Mouse (Mus musculus): Measurements from ENCODE around the gene Ccdc177. TPM values are rescaled to one million over a fixed set of nuclear protein-coding genes. Genes with fewer than 3 reads are reported as not detected.

Gene Ccdc177
- polyA plus RNA-seq, 1 experiment from 2014 or later = 0.17 TPM

- no peaks in the 10 kb centered on the region for H3K36me3 ChIP-seq
- no peak overlapping the region for H3K4me3 ChIP-seq (replicated peaks)
- H3K4me2 ChIP-seq = no peak overlapping the region
- no peak overlapping the region for H3K9ac ChIP-seq
- 0 out of 2 replicates have a peak, but pooled peaks cover 2% of the 10 kb centered on the region for H3K27me3 ChIP-seq
- no peaks in the 10 kb centered on the region for H3K4me1 ChIP-seq
- 85% methylated on average over 3 of the region's 3 CpGs for WGBS
- no peak overlapping the region for H3K27ac ChIP-seq
- no peak for ATAC-seq (replicated peaks; ENCODE audit: low FRiP score)
- no peaks in the 10 kb centered on the region for H3K9me3 ChIP-seq (replicated peaks)
Observed at GRCm38 (mm10) chr12:80782190-80782589, 21.7 kb upstream of the Ccdc177 start.

DNA sequence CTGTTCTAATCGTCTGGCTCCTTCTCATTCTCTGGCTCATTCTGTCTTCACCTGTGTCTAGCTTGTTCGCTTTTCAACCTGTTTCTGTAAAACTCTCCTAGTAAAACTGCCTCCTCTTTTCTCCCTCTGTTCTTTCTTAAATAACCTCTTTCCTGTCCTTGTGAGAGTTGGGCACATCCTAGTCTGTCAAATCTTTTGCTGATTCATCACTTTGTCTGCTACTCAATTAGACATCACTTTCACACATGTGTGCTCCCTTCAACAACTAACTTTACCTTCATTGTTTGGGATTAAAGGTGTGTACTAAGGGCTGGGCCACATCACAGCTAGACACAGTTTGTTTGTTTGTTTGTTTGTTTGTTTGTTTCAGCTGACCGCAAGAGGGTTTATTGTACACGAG lies 19.3 kb upstream of the Ccdc177 start:
- H3K4me3 ChIP-seq (replicated peaks) = no peak overlapping the region
- no peak overlapping the region for H3K27ac ChIP-seq
- H3K4me2 ChIP-seq = no peak overlapping the region
- H3K4me1 ChIP-seq = peaks cover 5% of the 10 kb centered on the region
- H3K9ac ChIP-seq = no peak overlapping the region
- H3K9me3 ChIP-seq (replicated peaks) = no peaks in the 10 kb centered on the region
- 87% methylated on average over 4 of the region's 4 CpGs for WGBS
- H3K27me3 ChIP-seq = 0 out of 2 replicates have a peak, but pooled peaks cover 2% of the 10 kb centered on the region
- no peak for ATAC-seq (replicated peaks; ENCODE audit: low FRiP score)
- no peaks in the 10 kb centered on the region for H3K36me3 ChIP-seq

DNA sequence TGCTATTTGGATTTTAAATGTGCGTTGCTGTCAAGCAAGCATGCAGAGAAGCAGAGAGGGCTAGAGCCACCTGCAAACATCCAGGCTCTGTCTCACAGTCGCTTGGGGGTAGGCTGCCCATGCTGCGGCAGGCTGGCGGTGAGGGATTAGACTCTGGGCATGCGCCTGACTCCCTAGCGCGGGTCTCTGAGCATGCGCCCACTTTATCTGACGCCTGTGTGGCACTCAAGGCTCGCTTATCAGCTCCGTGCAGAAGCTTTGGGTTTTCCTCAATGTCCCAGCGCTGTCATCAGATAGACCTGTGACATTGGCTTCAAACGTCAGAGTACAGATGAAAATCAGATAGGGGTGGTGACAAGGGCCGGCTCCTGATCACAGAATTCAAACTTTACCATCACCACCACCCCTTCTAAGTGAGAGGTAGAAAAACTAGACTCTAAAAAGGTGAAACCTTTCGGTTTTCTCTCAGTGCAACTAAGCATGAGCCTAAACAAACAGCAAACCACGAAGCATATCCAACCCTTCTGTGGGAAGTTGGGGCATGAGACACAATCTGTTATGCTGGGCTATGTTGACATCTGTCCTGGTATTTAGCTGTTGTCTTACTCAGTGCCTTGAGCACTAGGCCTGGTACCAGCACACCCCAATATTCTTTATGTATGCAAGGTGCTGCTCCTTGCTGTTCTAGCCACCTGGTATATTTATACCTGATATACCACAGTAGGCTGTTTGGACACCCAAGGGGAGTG lies 17.9 kb upstream of the Ccdc177 start:
- no peak overlapping the region for H3K4me3 ChIP-seq (replicated peaks)
- ATAC-seq (replicated peaks; ENCODE audit: low FRiP score) = peak; percentile 86
- WGBS = 77% methylated on average over 16 of the region's 16 CpGs
- no peak overlapping the region for H3K9ac ChIP-seq
- peaks cover 10% of the 10 kb centered on the region for H3K4me1 ChIP-seq
- H3K27me3 ChIP-seq = no peaks in the 10 kb centered on the region
- no peak overlapping the region for H3K4me2 ChIP-seq
- no peaks in the 10 kb centered on the region for H3K9me3 ChIP-seq (replicated peaks)
- H3K27ac ChIP-seq = no peak overlapping the region
- H3K36me3 ChIP-seq = no peaks in the 10 kb centered on the region

GRCm38 (mm10) chr12:80776046-80776634 lies 15.7 kb upstream of the Ccdc177 start:
- H3K9me3 ChIP-seq (replicated peaks) = no peaks in the 10 kb centered on the region
- peaks cover 10% of the 10 kb centered on the region for H3K4me1 ChIP-seq
- H3K4me2 ChIP-seq = no peak overlapping the region
- WGBS = 63% methylated on average over 4 of the region's 4 CpGs
- H3K27ac ChIP-seq = no peak overlapping the region
- H3K36me3 ChIP-seq = no peaks in the 10 kb centered on the region
- no peak for ATAC-seq (replicated peaks; ENCODE audit: low FRiP score)
- H3K9ac ChIP-seq = no peak overlapping the region
- H3K27me3 ChIP-seq = no peaks in the 10 kb centered on the region
- H3K4me3 ChIP-seq (replicated peaks) = no peak overlapping the region

GRCm38 (mm10) chr12:80774786-80775185 lies 14.3 kb upstream of the Ccdc177 start:
- ATAC-seq (replicated peaks; ENCODE audit: low FRiP score) = no peak
- Histone ChIP-seq H3K9me3 (replicated peaks) (no peaks in the 10 kb centered on the region), H3K9ac (no peak overlapping the region), H3K36me3 (no peaks in the 10 kb centered on the region), H3K4me3 (replicated peaks) (no peak overlapping the region), H3K4me1 (peaks cover 10% of the 10 kb centered on the region), H3K27me3 (no peaks in the 10 kb centered on the region), H3K27ac (no peak overlapping the region), H3K4me2 (no peak overlapping the region)
- WGBS = 34% methylated on average over 7 of the region's 7 CpGs

DNA sequence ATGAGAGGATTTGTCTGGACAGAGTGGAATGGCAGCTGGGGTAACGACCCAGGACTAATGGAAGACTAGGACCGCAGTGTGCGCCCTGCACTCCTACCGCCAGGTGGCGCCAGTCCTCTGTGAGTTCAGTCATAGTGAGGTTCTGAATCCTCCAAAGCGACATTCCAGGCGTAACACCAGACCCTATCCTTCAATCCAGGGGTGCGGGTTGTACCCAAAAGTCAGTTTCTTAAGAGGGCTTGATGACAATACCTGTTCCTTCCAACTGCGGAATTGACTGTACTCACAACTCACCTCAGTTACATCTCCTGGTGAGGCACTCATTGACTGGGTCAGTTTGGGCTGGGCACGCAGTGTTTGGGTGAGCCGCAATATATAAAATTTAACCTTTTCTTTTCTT lies 9.2 kb upstream of the Ccdc177 start:
- Histone ChIP-seq H3K9me3 (replicated peaks) (no peaks in the 10 kb centered on the region), H3K4me2 (no peak overlapping the region), H3K9ac (no peak overlapping the region), H3K36me3 (no peaks in the 10 kb centered on the region), H3K4me3 (replicated peaks) (no peak overlapping the region), H3K27ac (no peak overlapping the region), H3K27me3 (no peaks in the 10 kb centered on the region), H3K4me1 (peaks cover 4% of the 10 kb centered on the region; the same call in 1 of the 2 replicates)
- WGBS = 19% methylated on average over 11 of the region's 11 CpGs
- peak; percentile 70; the same call in 1 of the 2 replicates for ATAC-seq (replicated peaks; ENCODE audit: low FRiP score)

DNA sequence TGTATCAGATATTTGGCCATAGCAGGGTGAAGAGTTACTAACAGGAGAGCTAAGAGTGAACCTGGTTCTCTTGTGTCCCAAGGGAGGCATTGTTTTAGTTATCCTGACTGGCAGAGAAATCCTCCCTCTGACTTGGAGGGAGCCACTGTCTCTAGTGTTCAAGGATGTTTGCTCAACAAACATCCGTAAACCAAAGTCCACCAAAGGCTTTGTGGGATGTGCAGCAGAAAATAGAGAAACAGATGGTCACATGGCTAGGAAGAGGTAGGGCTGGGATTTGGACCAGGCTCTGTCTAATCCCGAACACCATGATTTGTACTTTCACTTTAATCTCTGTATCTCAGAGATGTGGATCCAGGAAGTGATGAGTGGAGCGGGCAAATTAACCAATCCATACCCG lies 3.6 kb upstream of the Ccdc177 start:
- no peak overlapping the region for H3K4me3 ChIP-seq (replicated peaks)
- 64% methylated on average over 4 of the region's 4 CpGs for WGBS
- H3K9ac ChIP-seq = no peak overlapping the region
- H3K27me3 ChIP-seq = peaks cover 39% of the 10 kb centered on the region
- H3K27ac ChIP-seq = no peak overlapping the region
- H3K4me1 ChIP-seq = peaks cover 13% of the 10 kb centered on the region
- no peak for ATAC-seq (replicated peaks; ENCODE audit: low FRiP score)
- no peaks in the 10 kb centered on the region for H3K36me3 ChIP-seq
- H3K9me3 ChIP-seq (replicated peaks) = no peaks in the 10 kb centered on the region
- H3K4me2 ChIP-seq = no peak overlapping the region

- H3K27me3 ChIP-seq = peaks cover 50% of the 10 kb centered on the region
- no peak overlapping the region for H3K4me3 ChIP-seq (replicated peaks)
- no peaks in the 10 kb centered on the region for H3K9me3 ChIP-seq (replicated peaks)
- no peaks in the 10 kb centered on the region for H3K36me3 ChIP-seq
- no peak for ATAC-seq (replicated peaks; ENCODE audit: low FRiP score)
- WGBS = 86% methylated on average over 5 of the region's 5 CpGs
- peaks cover 25% of the 10 kb centered on the region for H3K4me1 ChIP-seq
- H3K9ac ChIP-seq = no peak overlapping the region
- H3K4me2 ChIP-seq = no peak overlapping the region
- H3K27ac ChIP-seq = no peak overlapping the region
Observed at GRCm38 (mm10) chr12:80762982-80763381, 2.5 kb upstream of the Ccdc177 start.

DNA sequence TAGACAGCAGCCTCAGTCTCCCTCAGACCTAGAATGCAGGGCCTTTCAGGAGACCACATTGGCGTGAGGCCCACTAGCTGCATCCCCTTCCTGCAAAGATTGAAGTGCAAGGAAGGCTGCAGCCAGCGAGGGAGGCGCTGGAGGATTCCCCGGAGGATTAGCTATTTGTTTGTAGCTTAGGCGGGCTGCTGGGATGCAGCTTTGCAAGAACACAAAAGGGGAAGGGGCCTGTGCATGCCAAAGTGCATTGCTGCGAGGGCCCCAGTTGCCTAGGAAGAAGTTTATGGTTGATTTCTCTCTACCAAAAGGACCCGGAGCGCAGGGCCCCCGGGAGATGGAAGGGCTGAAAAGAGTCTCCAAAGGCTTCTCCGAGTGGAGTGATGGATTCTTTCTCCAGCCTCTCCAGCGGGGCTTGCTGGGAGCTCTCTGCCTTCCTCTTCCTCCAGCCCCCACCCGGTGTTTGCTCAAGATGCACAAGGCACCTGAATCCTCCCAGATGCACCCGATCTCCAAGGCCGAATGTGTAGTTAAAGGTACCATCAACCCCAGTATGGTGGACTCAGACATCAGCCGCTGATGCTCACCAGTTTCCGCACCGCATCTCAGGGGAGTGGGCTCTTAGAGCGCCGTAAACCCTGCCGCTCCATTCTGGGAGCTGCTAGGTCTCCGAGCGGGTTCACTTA lies 633 bp downstream of the Ccdc177 start:
- Histone ChIP-seq H3K4me1 (peaks cover 35% of the 10 kb centered on the region), H3K4me2 (peak overlapping the region; percentile 96), H3K27me3 (peaks cover 81% of the 10 kb centered on the region), H3K27ac (no peak overlapping the region), H3K9me3 (replicated peaks) (no peaks in the 10 kb centered on the region), H3K9ac (peak overlapping the region; percentile 9; the same call in 1 of the 2 replicates), H3K36me3 (no peaks in the 10 kb centered on the region), H3K4me3 (replicated peaks) (peak overlapping the region; percentile 56)
- WGBS = 3% methylated on average over 22 of the region's 22 CpGs
- ATAC-seq (replicated peaks; ENCODE audit: low FRiP score) = no peak

DNA sequence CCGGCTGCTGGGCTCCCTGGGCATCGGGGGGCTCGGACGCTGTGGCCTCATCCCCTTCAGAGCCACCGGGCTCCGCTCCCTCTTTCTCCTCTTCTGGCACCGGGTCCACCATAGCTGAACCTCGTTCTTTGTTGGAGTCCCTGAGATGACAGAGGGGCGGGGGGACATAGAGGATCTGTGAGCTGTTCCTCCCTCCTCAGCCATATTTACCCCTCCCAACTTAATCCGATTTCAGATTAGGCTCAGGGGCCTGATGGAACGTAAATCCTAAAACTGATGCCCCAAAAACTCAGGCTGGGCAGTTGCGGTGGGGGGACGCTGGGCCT lies 1.1 kb downstream of the Ccdc177 start:
- Histone ChIP-seq H3K9me3 (replicated peaks) (no peaks in the 10 kb centered on the region), H3K36me3 (no peaks in the 10 kb centered on the region), H3K4me1 (peaks cover 35% of the 10 kb centered on the region), H3K4me2 (peak overlapping the region; percentile 96), H3K27me3 (peaks cover 84% of the 10 kb centered on the region), H3K4me3 (replicated peaks) (peak overlapping the region; percentile 56), H3K27ac (no peak overlapping the region), H3K9ac (peak overlapping the region; percentile 50; the same call in 1 of the 2 replicates)
- ATAC-seq (replicated peaks; ENCODE audit: low FRiP score) = no peak
- WGBS = 13% methylated on average over 13 of the region's 13 CpGs

DNA sequence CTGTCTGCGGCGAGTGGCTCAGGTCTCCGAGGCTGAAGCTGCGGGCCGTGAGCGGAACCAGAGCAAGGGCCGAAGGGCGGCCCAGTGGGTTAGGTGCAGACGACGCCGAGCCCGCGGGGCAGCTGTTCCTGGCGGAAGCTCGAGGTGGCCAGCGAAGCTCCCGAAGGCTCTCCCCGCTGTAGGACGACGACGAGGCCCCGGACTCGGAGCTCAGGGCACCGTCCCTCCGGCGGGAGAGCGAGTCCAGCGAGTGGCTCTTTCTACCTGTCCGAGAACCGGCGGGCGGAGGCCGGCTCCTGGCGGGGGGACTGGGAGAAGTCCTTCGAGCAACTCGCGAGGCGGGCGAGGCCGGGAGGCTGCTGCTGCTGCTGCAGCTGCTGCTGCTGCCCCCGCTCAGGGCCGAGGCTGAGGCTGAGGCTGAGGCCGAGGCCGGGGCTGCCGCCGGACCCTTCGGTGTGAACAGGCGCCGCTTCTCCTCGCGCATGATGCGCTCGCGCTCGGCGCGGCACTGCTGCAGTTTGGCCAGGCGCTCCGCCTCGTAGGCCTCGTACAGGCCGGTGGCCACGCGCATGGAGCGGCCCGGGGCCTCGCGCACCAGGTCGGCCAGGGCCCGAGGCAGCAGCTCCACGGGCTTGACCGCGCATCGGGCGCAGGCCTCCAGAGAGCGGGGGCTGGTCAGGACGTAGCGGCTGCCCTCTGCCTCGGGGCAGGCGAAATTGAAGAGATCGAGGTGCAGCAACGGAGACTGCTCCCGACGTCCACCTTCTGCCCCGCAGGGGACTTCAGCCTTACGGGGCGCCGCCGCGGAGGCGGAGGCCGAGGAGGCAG lies 1.7 kb downstream of the Ccdc177 start:
- Histone ChIP-seq H3K4me3 (replicated peaks) (peak overlapping the region; percentile 56), H3K9ac (peak overlapping the region; percentile 50), H3K4me2 (peak overlapping the region; percentile 96), H3K27me3 (peaks cover 84% of the 10 kb centered on the region), H3K27ac (peak overlapping the region; percentile 15; the same call in 1 of the 2 replicates), H3K36me3 (no peaks in the 10 kb centered on the region), H3K4me1 (peaks cover 35% of the 10 kb centered on the region), H3K9me3 (replicated peaks) (no peaks in the 10 kb centered on the region)
- ATAC-seq (replicated peaks; ENCODE audit: low FRiP score) = peak; percentile 20
- 4% methylated on average over 92 of the region's 92 CpGs for WGBS
